Mouse (Mus musculus): ENCODE results near the gene Syngr2.

Syngr2 gene

GRCm38 (mm10) chr11:117863174-117863856 is 53.8 kb downstream of the Syngr2 start:
- DNase-seq (ENCODE audit: low spot score in 2 of 2) = no peak
